Mouse (Mus musculus) layer of hippocampus, adult 9-10 months (tissue): ENCODE data around the gene Sec24b.

ENCODE experiments used
- DNase-seq: peaks from one replicate; pipeline ENCODE4 v3.0.0; 2022; ENCODE audit warnings: low spot score

Gene Sec24b

DNA sequence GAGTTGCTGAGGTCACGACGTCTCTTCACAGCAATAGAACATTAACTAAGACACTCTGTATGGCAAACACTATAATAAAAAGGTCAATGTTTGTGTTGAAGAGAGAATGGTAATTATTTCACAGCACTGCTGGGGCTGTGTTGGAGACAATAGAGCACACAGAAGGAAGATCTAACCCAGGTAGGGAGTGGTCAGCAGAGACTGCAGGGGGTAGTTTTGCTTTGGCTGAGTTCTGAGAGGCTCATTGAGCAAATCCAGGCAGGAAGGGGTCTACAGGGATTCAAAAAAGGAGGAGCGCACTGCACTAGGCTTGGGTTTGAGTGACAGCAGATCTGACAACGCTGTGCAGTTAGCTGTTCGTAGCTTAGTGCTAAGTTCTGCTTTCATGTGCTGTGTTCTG, 85.0 kb downstream of the Sec24b start:
- no peak for DNase-seq

DNA sequence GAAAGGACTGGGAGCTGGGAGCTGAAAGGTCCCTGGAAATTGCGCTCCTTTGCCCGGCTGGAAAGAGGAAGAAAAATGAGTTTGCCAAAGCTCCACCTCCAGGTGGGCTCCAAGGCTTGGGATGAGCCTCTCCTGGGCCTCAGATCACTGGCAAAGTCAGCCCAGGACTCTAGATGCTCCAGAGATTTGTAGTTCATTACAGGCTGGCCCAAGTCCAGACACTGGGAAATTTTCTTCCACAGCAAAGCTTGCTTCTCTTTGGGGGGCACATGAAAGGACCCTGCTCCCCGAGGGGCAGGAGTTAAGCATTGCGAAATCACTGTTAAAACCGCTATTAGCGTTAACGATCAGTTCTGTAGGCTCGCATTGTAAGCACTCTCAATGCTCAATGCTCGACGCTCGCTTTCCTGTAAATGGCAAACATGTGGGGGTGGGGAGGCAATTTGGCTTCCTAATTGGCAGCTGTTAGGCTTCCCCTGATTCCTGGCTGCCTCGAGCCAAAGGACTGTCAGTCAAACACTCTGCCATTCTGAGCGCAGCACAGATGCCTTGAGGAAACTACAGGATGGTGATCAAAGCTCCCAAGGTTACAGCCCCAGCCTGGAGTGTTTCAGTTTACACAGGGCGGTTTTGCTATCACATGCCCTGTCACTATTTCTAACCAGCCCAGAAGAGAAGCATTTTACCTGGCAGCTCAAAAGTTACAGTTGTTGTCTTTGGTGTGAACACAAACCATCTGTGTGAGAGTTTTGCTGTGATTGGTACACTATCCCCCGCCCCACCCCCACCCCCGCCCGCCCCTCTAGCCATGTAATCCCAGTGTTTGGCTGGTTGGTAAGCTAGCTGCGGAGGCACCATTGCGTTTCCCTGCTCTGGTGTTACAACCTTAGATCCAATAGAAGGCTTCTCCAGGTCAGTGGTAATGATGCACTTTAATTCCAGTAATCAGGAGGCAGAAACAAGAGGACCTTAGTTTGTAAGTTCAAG, 90.5 kb downstream of the Sec24b start:
- DNase-seq = no peak

DNA sequence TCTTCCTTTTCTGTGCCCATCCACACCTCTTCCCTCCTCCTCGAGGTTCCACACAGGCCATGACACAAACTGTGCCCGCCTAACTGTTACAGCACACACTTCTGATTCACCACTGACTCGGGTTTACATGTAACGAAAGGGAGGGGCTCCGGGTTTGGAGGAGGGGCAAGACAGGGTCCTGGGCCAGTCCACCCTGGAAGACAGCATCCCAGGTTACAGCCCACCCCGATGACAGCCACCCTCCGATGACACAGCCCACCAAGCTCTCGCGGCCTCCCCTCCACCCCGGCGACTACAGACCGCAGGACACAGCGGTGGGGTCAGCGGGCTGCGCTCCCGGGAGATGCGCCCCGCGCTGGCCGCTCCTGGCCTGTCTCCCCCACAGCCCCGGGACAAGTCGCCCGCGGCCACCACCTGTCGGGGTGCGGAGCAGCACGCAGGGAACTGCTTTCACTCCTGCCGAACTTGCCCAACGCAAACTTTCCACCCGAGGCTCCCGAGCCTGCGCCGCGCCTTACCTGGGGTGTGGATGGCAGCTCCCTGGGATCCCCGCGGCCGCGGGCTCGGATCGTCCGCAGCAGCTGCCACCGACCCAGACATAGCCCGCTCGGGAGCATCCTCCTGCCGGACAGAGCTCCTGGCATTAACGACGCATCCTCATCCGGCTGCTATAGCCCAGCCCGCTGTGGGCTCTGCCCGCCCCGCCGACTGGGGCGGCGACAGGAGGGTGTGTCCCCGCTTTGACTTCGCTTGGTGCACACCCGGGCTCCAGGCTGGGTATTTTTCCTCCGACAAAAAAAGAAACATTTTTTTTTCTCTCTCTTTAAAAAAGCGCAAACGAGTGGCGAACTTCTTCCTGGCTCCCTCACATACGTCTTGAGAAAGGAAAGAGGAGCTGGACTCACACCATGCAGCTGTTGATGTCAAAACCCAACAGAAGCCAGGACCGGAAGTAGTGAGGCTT, 91.6 kb downstream of the Sec24b start, which contains the start of gene Mcub:
TSS of gene Mcub (minus strand) at position 775 of the 964 bp plus-strand sequence.
- no peak for DNase-seq

DNA sequence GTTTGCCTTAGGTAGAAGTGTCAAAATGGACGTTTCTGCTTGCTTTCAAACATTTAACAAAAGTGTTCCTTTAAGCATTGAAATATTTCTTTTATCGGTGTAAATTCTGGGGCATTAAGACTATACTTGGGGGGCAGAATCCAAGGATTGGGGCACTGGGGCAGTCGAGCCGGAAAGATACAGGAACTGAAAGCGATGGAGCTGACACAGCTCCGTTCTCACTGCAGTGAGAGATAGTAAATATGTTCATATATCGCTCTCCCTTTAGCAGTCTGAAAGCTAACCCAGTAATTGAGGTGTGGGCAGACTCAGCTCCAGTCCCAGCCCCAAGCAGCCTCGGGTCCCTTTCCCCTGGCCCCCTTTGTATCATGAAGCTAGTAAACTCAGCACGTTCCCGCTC, 92.3 kb downstream of the Sec24b start:
- no peak for DNase-seq

DNA sequence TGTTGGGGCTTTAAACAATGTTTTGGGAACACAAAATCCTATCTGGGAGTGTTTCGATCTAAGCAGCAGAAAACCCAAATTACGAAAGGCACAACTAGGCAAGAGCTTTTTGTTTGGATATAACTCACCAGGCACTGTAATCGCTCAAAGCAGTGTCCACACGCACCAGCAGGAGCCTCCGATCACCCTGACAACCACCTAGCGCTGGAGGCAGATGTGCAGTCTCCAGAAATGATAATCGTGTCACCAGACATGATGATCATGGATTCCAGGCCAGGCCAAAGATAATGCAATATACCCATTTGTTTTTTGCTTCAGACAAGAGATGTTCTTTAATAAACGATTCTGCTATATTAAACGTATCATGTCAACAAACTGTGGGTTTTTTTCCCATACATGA, 93.5 kb downstream of the Sec24b start:
- no peak for DNase-seq

DNA sequence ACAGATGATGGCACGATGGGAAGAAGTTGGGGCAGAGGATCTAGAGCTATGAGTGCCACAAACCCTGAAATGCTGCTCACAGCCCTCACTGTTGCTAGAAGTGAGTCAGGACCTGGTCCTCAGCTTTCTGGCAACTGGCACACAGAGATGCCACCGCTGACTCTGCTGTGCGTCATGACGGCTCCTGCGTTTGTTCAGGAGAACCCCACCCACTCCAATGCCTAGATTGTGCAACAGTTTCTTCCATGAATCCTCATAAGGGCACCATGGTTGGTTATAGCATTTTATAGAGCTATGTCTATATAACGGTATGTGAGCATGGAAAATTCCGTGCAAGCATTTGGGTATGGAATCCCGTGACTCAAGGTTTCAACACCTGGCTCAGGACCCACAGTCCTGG, 96.7 kb downstream of the Sec24b start:
- DNase-seq = no peak

DNA sequence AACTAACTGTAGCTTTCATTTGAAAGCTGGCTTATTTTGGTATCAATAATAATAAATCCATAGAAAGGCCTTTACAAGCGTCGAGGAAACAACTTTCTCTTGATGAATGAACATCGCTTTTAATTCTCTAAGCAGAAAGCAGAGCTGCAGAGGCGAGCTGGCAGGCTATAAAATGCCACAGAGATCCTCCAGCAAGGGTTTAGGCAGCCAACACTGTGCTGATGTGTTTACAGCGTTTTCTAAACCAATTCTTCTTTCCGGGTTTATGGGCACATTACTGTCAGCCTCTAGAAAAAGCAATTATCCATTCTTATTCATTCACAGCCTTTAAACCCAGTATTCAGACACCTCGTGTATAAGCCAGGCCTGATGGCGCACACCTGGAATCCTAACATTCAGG, 98.8 kb downstream of the Sec24b start:
- DNase-seq = no peak

DNA sequence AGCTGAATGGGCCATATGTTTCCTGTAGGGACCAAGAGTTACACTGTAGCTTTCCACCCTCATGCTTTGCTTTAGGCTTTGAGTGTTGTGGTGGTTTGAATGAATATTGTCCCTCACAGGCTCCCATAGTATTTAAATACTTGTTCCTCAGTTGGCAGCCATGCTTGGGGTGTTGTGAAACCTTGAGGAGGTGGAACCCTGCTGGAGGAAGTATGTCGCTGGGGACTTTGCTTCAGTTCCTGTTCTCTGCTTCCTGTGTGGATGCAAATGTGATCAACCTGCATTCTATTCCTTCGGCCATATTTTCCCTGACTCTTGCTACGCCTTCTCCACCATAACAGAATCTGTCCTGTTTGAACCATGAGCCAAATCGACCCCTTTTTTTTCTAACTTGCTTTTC, 108.1 kb downstream of the Sec24b start:
- no peak for DNase-seq

DNA sequence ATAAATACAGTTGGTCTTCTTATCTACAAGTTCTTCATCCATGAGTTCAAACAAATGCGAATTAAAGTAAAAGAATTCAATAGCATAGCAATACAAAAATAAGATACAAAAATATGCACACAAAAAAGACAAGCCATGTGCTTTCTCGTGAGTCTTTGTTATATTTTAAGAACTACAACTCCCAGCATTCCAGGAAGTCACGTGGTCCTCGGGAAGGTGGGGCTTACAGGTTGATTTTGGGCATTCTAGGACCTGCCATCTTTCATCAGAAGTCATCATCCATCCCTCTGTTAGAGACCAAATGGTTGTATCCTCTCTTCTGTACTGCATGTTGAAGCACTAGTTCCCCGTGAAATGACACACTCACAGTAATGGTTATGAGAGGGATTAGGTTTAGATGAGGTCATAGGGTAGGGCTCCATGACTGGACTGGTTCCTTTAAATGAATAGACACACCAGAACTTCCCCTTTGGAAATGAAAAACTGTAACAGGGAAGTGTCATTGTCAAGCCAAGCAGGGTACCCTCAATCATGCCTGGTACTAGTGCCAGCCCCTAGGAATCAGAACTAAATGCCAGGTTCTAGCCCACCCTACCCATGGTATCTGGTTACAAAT, 112.1 kb downstream of the Sec24b start:
- no peak for DNase-seq

DNA sequence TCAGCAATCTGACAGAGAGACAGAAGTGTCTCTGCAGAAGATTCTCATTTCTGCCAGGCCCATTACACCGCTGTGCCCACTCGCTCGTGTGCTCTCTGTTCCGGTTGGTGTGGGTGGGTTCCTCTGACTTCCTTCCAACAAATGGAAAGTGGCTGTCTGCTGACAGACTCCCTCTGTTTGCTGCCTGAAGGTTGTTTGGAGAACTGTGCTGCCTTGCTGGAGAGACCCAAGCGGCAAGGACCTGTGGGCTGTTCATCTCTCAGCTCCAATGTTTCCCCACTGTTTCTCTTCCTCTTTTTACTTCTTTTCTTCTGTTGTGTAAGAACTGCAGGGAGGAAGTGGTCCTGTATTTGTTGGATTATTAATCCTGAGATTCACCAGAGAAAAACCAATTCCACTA, 113.0 kb downstream of the Sec24b start:
- DNase-seq = peak; percentile 29

DNA sequence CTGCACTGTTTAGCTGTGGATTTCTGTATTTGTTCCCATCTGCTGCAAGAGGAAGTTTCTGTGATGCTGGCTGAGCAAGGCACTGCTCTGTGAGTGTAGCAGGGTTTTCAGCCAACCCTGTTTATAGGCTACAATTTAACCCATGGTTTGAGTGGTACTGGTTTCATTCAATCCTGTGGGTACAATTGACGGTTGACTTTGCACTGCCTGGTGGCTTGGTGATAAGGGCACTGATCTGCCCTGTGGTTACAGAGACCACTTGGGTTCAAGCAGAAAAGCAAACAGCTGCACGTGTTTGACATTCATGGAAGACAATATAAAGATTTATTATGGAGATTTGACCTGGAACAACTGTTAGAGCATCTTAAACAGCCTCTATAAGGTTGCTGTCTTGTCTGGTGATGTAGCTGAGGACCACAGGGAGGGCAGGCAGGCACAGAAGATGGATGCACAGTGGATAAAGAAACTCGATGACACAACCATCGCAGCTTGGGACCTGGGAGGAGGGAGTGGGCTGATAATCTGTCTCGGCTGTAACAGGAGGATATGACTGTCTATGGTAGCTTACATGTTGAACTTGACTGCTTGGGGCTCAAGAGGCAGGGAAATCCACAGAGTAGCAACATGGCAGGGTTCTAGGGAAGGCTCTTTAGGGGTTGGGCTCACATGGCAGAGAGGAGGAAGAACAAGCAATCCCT, 115.0 kb downstream of the Sec24b start:
- no peak for DNase-seq

DNA sequence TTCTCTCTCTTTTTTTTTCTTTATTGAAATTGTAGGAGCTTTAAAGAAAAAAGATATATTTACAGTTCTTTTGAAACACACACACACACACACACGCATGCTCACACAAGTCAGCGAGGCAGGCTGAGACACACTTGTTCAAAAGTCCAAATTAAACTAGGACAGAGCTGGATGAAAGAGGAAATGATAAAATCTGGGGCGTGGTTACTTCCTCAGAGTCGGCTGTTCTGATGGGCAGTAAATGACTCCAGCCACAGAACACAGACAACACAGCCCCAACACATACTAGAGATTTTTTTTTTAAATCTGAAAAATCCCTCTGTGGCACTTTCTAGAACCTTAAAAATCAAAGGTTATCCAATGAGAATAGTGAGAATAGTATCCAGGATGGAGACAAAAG, 117.5 kb downstream of the Sec24b start:
- no peak for DNase-seq

DNA sequence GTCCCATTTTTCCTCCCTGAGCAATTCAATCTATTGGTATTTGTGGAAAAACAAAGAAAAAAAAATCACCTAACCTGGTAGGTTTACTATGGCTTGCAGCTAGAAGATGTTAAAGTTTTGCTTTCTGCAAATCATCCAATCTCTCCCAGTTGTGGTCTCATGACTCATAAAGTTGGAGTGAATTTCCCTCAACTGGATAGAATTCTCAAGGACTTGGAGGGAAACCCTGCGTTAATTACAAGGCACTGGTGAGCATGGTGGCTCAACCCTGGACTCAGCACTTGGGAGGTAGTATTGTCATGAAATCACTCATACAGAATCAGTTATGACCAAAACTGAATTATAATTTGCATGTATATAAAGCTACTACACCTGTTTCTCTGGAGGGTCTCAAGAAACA, 120.1 kb downstream of the Sec24b start:
- no peak for DNase-seq

DNA sequence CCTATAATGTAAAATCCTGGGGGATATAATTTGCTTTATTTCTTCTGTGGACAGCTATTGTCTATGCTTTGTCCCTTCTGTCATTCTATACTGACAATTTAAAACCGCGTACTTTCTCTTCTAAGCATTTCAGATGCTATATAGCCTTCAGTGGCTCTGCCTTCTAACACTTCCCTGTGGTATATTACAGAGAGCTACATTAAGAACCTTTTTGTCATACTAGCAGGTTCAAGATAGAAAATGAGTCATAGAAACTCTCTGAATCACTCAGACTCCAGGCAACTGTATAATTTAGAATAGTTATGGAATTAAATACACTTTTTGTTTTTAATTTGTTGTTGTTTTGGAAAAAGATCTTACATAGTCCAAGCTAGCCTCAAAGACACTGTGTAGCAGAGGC, 120.6 kb downstream of the Sec24b start:
- DNase-seq = no peak

DNA sequence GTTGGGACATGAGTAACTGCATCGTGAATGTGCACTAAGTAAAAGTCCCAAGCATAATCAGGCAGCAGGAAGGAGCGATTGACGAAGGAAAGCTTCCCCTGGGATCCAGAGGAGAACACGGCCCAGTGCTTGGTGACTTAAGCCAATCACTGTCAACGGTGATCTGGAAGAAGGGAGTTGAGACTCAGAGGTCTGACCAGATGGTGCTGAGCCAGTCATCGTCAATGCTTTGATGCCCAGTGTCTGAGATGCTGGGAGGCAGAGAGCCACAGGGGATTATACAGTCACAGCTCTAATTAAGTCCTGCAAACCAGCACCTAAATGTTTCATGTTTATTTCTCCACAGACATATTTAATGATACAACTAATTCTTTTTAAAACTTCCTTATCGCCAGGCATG, 122.3 kb downstream of the Sec24b start:
- no peak for DNase-seq

DNA sequence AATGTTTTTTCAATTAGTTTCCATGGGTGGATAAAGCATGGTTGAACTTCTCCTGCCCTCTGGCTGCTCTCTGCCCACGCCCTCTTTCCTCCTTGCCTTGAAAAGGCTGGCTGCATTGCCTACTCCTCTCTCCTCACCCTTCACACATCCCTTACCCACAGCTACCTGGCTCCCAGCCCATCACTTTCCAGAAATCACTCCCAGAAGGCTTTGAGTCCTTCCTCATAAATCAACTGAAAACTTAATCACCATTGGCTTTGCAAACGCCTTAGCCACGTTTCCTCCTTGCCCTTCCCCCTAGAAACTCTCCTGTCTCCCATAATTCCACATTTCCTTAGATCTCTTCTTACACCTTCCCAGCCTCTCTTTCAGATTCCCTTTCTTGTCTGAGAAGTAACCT, 123.5 kb downstream of the Sec24b start:
- DNase-seq = no peak

DNA sequence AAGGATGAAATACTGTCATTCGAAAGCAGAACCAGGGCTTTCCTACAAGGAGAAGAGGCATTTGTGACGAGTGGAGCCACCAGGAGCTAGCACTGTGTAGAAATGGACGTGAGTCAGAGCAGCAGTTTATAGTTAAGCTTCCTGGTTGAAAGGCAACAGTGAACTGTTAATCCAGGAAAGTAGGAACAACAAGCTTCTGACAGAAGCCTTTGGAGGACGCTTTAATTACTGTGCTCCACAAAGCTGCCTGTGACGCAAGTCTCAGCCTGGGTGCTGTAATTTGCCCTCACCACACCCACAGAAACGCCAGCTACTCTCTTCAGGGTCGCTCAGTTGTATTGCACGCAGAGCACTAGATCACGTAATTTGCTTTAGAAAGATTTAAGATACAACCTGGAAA, 124.8 kb downstream of the Sec24b start:
- no peak for DNase-seq
